Mouse (Mus musculus): ENCODE data around the gene Pm20d1. TPM values are rescaled to one million over a fixed set of nuclear protein-coding genes. Genes with fewer than 3 reads are reported as not detected.
"Not testable (repeated sequence)": the region's sequence is repeated elsewhere in the genome, so short reads cannot be mapped to it uniquely, and the experiment has no call there.

Pm20d1 gene
- total RNA-seq, 2 experiments from 2014 or later: 1.5 to 2.3 TPM

DNA sequence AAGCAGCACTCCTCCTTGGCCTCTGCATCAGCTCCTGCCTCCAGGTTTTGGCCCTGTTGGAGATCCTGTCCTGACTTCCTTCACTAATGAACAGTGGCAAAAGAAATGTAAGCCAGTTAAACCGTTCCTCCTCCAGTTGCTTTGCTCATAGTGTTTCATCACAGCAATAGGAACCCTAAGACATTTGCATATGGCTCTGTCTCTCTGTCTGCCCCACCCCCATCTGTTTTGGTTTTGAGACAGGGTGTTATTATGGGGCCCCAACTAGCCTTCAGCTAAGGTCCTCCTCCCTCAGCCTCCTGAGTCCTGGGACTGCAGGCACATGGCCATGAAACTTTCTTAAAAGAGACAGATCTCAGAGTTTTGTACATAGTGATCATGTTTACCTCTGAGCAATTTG lies 2.8 kb downstream of the Pm20d1 start:
- intact Hi-C loops (cut with DNase I): no loop called here
- no peak for TF ChIP-seq CTCF (IDR thresholded peaks at IDR 0.05)
- Histone ChIP-seq H3K4me3 (no peak overlapping the region), H3K27ac (no peak overlapping the region)
- no peak for DNase-seq (ENCODE audit: extremely low spot score in 1 of 2, low spot score in 2 of 2)

- no peak overlapping the region for H3K27ac ChIP-seq
- no peak overlapping the region for H3K4me3 ChIP-seq
- DNase-seq (ENCODE audit: extremely low spot score in 1 of 2, low spot score in 2 of 2): no peak
- intact Hi-C loops (cut with DNase I): no loop called here
- no peak for TF ChIP-seq CTCF (IDR thresholded peaks at IDR 0.05)
Measured at GRCm38 (mm10) chr1:131801071-131801470, 3.9 kb downstream of the Pm20d1 start.

GRCm38 (mm10) chr1:131802652-131803051 lies 5.5 kb downstream of the Pm20d1 start:
- no peak for DNase-seq (ENCODE audit: extremely low spot score in 1 of 2, low spot score in 2 of 2)
- no peak overlapping the region for H3K27ac ChIP-seq
- intact Hi-C loops (cut with DNase I): no loop called here
- no peak for TF ChIP-seq CTCF (IDR thresholded peaks at IDR 0.05)
- H3K4me3 ChIP-seq: no peak overlapping the region

- DNase-seq (ENCODE audit: extremely low spot score in 1 of 2, low spot score in 2 of 2): no peak
- intact Hi-C loops (cut with DNase I): no loop called here
- Histone ChIP-seq H3K27ac (no peak overlapping the region), H3K4me3 (no peak overlapping the region)
- no peak for TF ChIP-seq CTCF (IDR thresholded peaks at IDR 0.05)
Measured at GRCm38 (mm10) chr1:131804166-131804565, 7.0 kb downstream of the Pm20d1 start.

GRCm38 (mm10) chr1:131808986-131809385 lies 11.8 kb downstream of the Pm20d1 start:
- no peak for TF ChIP-seq CTCF (IDR thresholded peaks at IDR 0.05)
- Histone ChIP-seq H3K27ac (no peak overlapping the region), H3K4me3 (no peak overlapping the region)
- intact Hi-C loops (cut with DNase I): no loop called here
- no peak for DNase-seq (ENCODE audit: extremely low spot score in 1 of 2, low spot score in 2 of 2)

GRCm38 (mm10) chr1:131809651-131810050 lies 12.5 kb downstream of the Pm20d1 start:
- DNase-seq (ENCODE audit: extremely low spot score in 1 of 2, low spot score in 2 of 2): no peak
- intact Hi-C loops (cut with DNase I): no loop called here
- Histone ChIP-seq H3K27ac (no peak overlapping the region), H3K4me3 (no peak overlapping the region)
- TF ChIP-seq CTCF (IDR thresholded peaks at IDR 0.05): no peak

GRCm38 (mm10) chr1:131811393-131811792 lies 14.2 kb downstream of the Pm20d1 start:
- no peak for DNase-seq (ENCODE audit: extremely low spot score in 1 of 2, low spot score in 2 of 2)
- no peak overlapping the region for H3K4me3 ChIP-seq
- intact Hi-C loops (cut with DNase I): no loop called here
- TF ChIP-seq CTCF (IDR thresholded peaks at IDR 0.05): no peak
- H3K27ac ChIP-seq: no peak overlapping the region

DNA sequence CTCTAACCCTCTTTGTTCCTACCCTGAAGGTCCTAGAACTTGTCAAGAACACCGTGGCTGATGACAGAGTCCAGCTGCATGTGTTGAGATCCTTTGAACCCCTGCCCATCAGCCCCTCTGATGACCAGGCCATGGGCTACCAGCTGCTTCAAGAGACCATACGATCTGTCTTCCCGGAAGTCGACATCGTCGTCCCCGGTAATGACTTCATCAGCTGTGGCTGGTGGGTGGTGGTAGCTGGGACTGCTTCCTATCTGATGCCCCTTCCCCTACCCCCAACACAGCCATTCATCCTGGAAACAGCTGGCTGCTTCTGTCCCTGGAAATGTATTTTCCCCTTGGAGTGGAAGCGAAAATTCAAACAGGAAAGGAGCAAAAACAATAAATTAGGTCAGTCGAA lies 14.8 kb downstream of the Pm20d1 start:
- no peak overlapping the region for H3K27ac ChIP-seq
- intact Hi-C loops (cut with DNase I): no loop called here
- DNase-seq (ENCODE audit: extremely low spot score in 1 of 2, low spot score in 2 of 2): no peak
- no peak for TF ChIP-seq CTCF (IDR thresholded peaks at IDR 0.05)
- H3K4me3 ChIP-seq: no peak overlapping the region

- DNase-seq (ENCODE audit: extremely low spot score in 1 of 2, low spot score in 2 of 2): no peak
- no peak for TF ChIP-seq CTCF (IDR thresholded peaks at IDR 0.05)
- intact Hi-C loops (cut with DNase I): no loop called here
- no peak overlapping the region for H3K27ac ChIP-seq
- H3K4me3 ChIP-seq: no peak overlapping the region
Measured at GRCm38 (mm10) chr1:131812631-131813295, 15.6 kb downstream of the Pm20d1 start.

- no peak for DNase-seq (ENCODE audit: extremely low spot score in 1 of 2, low spot score in 2 of 2)
- H3K4me3 ChIP-seq: no peak overlapping the region
- intact Hi-C loops (cut with DNase I): no loop called here
- no peak for TF ChIP-seq CTCF (IDR thresholded peaks at IDR 0.05)
- H3K27ac ChIP-seq: no peak overlapping the region
Measured at GRCm38 (mm10) chr1:131813731-131814130, 16.6 kb downstream of the Pm20d1 start.

GRCm38 (mm10) chr1:131814191-131814590 lies 17.0 kb downstream of the Pm20d1 start:
- intact Hi-C loops (cut with DNase I): no loop called here

DNA sequence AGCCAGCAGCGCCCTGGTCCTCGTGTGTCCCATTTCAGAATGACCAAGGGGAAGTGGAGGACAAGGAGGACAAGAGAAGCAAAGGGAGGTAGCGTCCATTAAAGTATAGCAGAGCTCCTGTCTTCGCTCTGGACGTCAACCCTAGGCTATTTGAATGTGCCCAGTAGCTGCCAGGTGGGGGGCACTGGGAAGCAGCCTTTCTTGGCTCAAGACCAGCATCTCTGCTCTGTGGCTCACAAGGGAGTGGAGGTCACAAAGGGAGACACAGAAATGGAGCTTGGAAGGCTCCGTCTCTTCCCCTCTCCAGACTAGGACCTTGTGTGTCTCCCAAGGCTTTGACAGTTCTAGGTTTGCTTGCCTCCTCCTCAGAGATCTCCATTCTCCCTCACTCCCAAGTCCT lies 19.7 kb downstream of the Pm20d1 start:
- intact Hi-C loops (cut with DNase I): no loop called here
- no peak for DNase-seq (ENCODE audit: extremely low spot score in 1 of 2, low spot score in 2 of 2)
- Histone ChIP-seq H3K4me3 (no peak overlapping the region), H3K27ac (no peak overlapping the region)
- TF ChIP-seq CTCF (IDR thresholded peaks at IDR 0.05): no peak

More at GRCm38 (mm10) chr1:131814191-131814590, 17.0 kb downstream of the Pm20d1 start:
- H3K4me3 ChIP-seq: no peak overlapping the region
- DNase-seq (ENCODE audit: extremely low spot score in 1 of 2, low spot score in 2 of 2): no peak
- peak; percentile 20 for TF ChIP-seq CTCF (IDR thresholded peaks at IDR 0.05)
- H3K27ac ChIP-seq: no peak overlapping the region

DNA sequence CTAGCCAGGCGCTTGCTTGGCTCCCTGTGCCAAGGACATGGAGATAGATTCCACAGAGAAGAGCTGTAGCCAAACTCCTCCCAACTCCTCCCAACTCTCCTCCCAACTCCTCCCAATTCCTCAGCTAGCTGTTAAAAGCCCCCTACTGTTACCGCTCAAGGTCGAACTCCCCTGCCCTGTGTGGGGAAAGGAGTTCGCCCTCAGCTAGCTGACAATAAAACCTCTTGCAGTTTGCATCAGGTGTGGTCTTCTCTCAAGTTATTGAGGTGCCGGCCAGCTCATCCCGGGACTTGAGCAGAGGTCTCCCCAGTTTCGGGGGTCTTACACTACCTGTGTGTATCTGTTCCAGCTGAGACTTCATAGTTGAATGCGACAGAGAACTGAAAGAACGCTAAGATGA lies 23.2 kb downstream of the Pm20d1 start:
- intact Hi-C loops (cut with DNase I); H3K4me3 ChIP-seq; DNase-seq (ENCODE audit: extremely low spot score in 1 of 2, low spot score in 2 of 2): not testable (repeated sequence)
- peak overlapping the region; percentile 32; the same call in 1 of the 2 replicates for H3K27ac ChIP-seq
